Mouse (Mus musculus) intestine, embryonic 14.5 days (tissue): ENCODE measurements around the gene Hipk2. TPM values are rescaled to one million over a fixed set of nuclear protein-coding genes. Genes with fewer than 3 reads are reported as not detected.

Experiments used
- ATAC-seq: fragments of 200-750 bp; cut with Nextera tagmentation; replicated peaks from 2 replicates; pipeline ENCODE4 v1.8.0; 2017; ENCODE audit warnings: low read depth, moderate number of reproducible peaks, moderate TSS enrichment, moderate library complexity; ENCODE audit not compliant: low FRiP score, low TSS enrichment
- DNase-seq: peaks from one replicate; pipeline ENCODE4 v3.0.0-alpha.2; 2018; ENCODE audit warnings: low spot score
- H3K27ac ChIP-seq: fragments of 300-500 bp; sonication (generic); 2 replicates; pipeline ENCODE4 v1.5.1; 2014; ENCODE audit warnings: low read depth, mild to moderate bottlenecking, control low read depth
- H3K27me3 ChIP-seq: fragments of 300-500 bp; sonication (generic); replicated peaks from 2 replicates; pipeline ENCODE4 v1.6.1; 2014; ENCODE audit warnings: low read length, control low read depth; ENCODE audit not compliant: control insufficient read depth, insufficient read depth
- H3K36me3 ChIP-seq: fragments of 300-500 bp; sonication (generic); 2 replicates; pipeline ENCODE4 v1.6.1; 2014; ENCODE audit warnings: low read length, control low read depth; ENCODE audit not compliant: control insufficient read depth, insufficient read depth
- H3K4me1 ChIP-seq: fragments of 300-500 bp; sonication (generic); replicated peaks from 2 replicates; pipeline ENCODE4 v1.6.1; 2014; ENCODE audit warnings: low read length, control low read depth, mixed read lengths; ENCODE audit not compliant: control insufficient read depth, insufficient read depth
- H3K4me2 ChIP-seq: fragments of 300-500 bp; sonication (generic); 2 replicates; pipeline ENCODE4 v1.6.1; 2014; ENCODE audit warnings: low read length
- H3K4me3 ChIP-seq: fragments of 300-500 bp; sonication (generic); 2 replicates; pipeline ENCODE4 v1.5.1; 2014; ENCODE audit warnings: low read depth, low read length, control low read depth, mixed read lengths
- H3K9ac ChIP-seq: fragments of 300-500 bp; sonication (generic); 2 replicates; pipeline ENCODE4 v1.6.1; 2014; ENCODE audit warnings: mild to moderate bottlenecking, low read length
- H3K9me3 ChIP-seq: fragments of 300-500 bp; sonication (generic); 2 replicates; pipeline ENCODE4 v1.6.1; 2016; ENCODE audit warnings: low read length, control low read depth; ENCODE audit not compliant: control insufficient read depth
- WGBS: fragments of 180-500 bp; shearing (Covaris S2); extraction: QIAGEN DNeasy Blood & Tissue Kit; methylation state at CpG from one replicate; pipeline ENCODE4 v1.1.7; 2014; 5-methylcytosine and 5-hydroxymethylcytosine counted together
- polyA plus RNA-seq: library from polyadenylated mRNA; unstranded; fragments of >200 nt; fragmentation: Nextera tagmentation; extraction: Ambion mirVana; gene quantifications from 2 replicates; pipeline ENCODE4 v1.2.1, GENCODE M21; 2014

The Hipk2 gene
- polyA plus RNA-seq, 1 experiment from 2014 or later: 27.9 TPM

DNA sequence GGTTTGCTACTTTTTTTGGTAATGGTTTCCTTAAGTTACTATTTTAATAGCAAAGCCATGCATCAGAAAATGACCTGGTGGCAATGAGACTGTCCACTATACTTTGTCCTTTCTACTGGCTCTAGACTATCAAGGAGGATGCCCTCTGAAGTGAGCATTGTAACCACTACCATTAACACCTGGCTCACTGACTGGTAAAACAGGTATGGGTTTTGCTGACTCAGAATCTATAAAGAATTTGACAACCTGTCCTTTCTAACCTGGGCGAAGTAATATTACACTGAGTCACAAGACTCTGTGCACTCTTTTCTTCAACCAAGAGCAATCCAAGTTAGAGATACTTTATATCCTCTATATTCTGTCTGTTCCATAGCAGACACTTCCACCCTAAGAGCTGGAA, 7.0 kb downstream of the Hipk2 start:
- H3K9me3 ChIP-seq: no peaks in the 10 kb centered on the region
- peaks cover 11% of the 10 kb centered on the region; the same call in 1 of the 2 replicates for H3K36me3 ChIP-seq
- no peak overlapping the region for H3K9ac ChIP-seq
- H3K4me2 ChIP-seq: no peak overlapping the region
- peak; percentile 15 for DNase-seq
- H3K27me3 ChIP-seq: no peaks in the 10 kb centered on the region
- H3K27ac ChIP-seq: no peak overlapping the region
- no peak overlapping the region for H3K4me3 ChIP-seq
- 84% methylated on average over 1 of the region's 1 CpGs for WGBS
- no peak for ATAC-seq
- H3K4me1 ChIP-seq: peaks cover 39% of the 10 kb centered on the region

DNA sequence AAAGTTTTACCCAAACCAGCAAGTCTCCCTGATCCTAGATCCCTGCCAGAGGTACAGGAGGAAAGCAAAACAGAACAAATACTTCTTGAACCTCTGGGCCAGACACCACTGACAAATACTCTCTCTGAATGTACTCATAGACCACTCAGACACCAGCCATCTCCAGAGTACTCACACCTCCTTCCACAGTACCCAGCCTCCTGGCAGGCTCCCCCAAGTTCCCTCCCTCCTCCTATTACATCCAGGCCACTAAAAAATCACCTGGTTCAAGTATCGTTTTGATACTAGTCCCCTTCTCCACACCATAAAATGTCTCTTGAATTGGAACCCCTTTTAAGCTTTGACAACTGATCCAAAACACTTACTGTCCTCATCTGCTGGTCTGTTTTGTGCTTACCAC, 8.7 kb downstream of the Hipk2 start:
- no peak overlapping the region for H3K4me2 ChIP-seq
- WGBS: 43% methylated on average over 1 of the region's 1 CpGs
- DNase-seq: peak; percentile 32
- no peak overlapping the region for H3K4me3 ChIP-seq
- no peaks in the 10 kb centered on the region for H3K9me3 ChIP-seq
- no peak overlapping the region for H3K9ac ChIP-seq
- peaks cover 11% of the 10 kb centered on the region; the same call in 1 of the 2 replicates for H3K36me3 ChIP-seq
- H3K4me1 ChIP-seq: peaks cover 26% of the 10 kb centered on the region
- H3K27me3 ChIP-seq: no peaks in the 10 kb centered on the region
- ATAC-seq: no peak
- no peak overlapping the region for H3K27ac ChIP-seq

DNA sequence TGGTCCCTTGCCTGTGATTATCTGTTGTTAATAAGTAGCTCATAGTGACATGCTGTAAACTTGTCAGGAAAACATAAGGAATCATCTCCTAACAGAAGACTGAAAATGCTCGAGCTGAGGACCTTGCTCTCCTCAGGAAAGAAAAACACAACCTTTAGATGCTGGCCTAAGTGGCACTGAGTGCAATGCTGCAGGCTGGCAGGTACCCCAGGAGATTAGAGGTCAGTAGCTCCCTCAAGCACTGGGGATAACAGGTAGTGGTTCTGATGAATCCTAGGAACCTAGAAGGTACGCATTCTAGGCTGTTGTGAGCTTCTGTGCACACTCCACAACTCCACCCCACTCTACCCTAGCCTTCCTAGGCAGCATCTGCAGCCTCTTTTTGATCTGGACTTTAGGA, 9.2 kb downstream of the Hipk2 start:
- ATAC-seq (no peak), DNase-seq (no peak)
- H3K36me3 ChIP-seq: peaks cover 10% of the 10 kb centered on the region; the same call in 1 of the 2 replicates
- no peaks in the 10 kb centered on the region for H3K27me3 ChIP-seq
- no peak overlapping the region for H3K9ac ChIP-seq
- H3K4me2 ChIP-seq: no peak overlapping the region
- H3K4me1 ChIP-seq: peaks cover 22% of the 10 kb centered on the region
- 54% methylated on average over 2 of the region's 2 CpGs for WGBS
- H3K9me3 ChIP-seq: no peaks in the 10 kb centered on the region
- H3K4me3 ChIP-seq: no peak overlapping the region
- no peak overlapping the region for H3K27ac ChIP-seq

- H3K27ac ChIP-seq: no peak overlapping the region
- H3K4me1 ChIP-seq: peaks cover 18% of the 10 kb centered on the region
- H3K4me2 ChIP-seq: no peak overlapping the region
- H3K4me3 ChIP-seq: no peak overlapping the region
- H3K36me3 ChIP-seq: peaks cover 6% of the 10 kb centered on the region; the same call in 1 of the 2 replicates
- DNase-seq (no peak), ATAC-seq (no peak)
- 90% methylated on average over 1 of the region's 1 CpGs for WGBS
- no peaks in the 10 kb centered on the region for H3K9me3 ChIP-seq
- H3K9ac ChIP-seq: no peak overlapping the region
- no peaks in the 10 kb centered on the region for H3K27me3 ChIP-seq
These were observed 9.6 kb downstream of the Hipk2 start for GRCm38 (mm10) chr6:38866357-38866756.

DNA sequence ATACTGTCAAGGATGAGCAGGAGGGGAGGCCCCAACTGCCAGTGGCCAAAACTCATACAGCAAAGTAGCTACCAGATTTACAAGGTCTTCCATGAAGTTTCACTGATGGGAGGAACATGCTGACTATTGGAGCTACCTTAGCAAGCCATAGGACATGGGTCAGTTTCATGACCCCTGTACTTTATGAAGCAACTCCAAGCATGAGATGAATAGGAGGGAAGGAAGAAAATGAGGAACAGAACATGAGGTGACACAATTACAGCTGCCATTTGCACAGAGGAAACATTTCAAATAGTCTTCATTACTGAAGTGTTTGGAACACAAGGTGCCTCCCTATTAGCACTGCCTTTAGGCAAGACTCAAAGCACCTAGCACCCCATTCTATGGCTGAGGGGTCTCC, 10.2 kb downstream of the Hipk2 start:
- DNase-seq (no peak), ATAC-seq (no peak)
- H3K4me3 ChIP-seq: no peak overlapping the region
- no peak overlapping the region for H3K9ac ChIP-seq
- H3K36me3 ChIP-seq: peaks cover 6% of the 10 kb centered on the region; the same call in 1 of the 2 replicates
- H3K27ac ChIP-seq: no peak overlapping the region
- H3K4me1 ChIP-seq: peaks cover 16% of the 10 kb centered on the region
- H3K9me3 ChIP-seq: no peaks in the 10 kb centered on the region
- no peak overlapping the region for H3K4me2 ChIP-seq
- no peaks in the 10 kb centered on the region for H3K27me3 ChIP-seq

DNA sequence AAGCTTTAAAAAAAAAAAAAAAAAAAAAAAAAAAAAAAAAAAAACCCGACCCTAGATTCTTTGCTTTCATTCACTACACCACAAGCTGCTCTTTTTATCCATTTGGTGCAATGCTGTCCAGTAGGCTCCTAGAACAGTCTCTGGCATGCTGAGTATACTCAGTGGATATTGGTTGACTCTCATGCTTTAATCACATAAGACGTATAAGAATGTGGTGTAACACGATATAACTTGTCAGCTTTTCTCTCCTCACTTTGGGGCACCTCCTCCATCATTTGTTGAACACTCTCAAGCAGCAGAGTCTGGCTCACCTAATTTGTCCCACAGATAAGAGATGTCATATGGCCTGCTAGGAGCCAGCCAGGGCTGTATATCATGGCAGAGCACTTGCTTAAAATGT, 12.4 kb downstream of the Hipk2 start:
- Histone ChIP-seq H3K4me2 (no peak overlapping the region), H3K36me3 (no peaks in the 10 kb centered on the region), H3K27me3 (no peaks in the 10 kb centered on the region), H3K27ac (no peak overlapping the region), H3K4me3 (no peak overlapping the region), H3K4me1 (peaks cover 7% of the 10 kb centered on the region), H3K9me3 (no peaks in the 10 kb centered on the region), H3K9ac (no peak overlapping the region)
- ATAC-seq (no peak), DNase-seq (peak; percentile 49)
- WGBS: 45% methylated on average over 3 of the region's 3 CpGs

GRCm38 (mm10) chr6:38860301-38860700, 15.7 kb downstream of the Hipk2 start:
- ATAC-seq (no peak), DNase-seq (no peak)
- Histone ChIP-seq H3K4me1 (peaks cover under 1% of the 10 kb centered on the region; the same call in 1 of the 2 replicates), H3K27me3 (no peaks in the 10 kb centered on the region), H3K4me2 (no peak overlapping the region), H3K9ac (no peak overlapping the region), H3K36me3 (no peaks in the 10 kb centered on the region), H3K9me3 (no peaks in the 10 kb centered on the region), H3K4me3 (no peak overlapping the region), H3K27ac (no peak overlapping the region)
- WGBS: 92% methylated on average over 2 of the region's 2 CpGs

GRCm38 (mm10) chr6:38859819-38860218, 16.1 kb downstream of the Hipk2 start:
- no peaks in the 10 kb centered on the region for H3K36me3 ChIP-seq
- H3K4me1 ChIP-seq: no peaks in the 10 kb centered on the region
- DNase-seq (no peak), ATAC-seq (no peak)
- no peak overlapping the region for H3K9ac ChIP-seq
- H3K4me2 ChIP-seq: no peak overlapping the region
- WGBS: 88% methylated on average over 1 of the region's 1 CpGs
- no peak overlapping the region for H3K27ac ChIP-seq
- H3K9me3 ChIP-seq: no peaks in the 10 kb centered on the region
- H3K27me3 ChIP-seq: no peaks in the 10 kb centered on the region
- H3K4me3 ChIP-seq: no peak overlapping the region

DNA sequence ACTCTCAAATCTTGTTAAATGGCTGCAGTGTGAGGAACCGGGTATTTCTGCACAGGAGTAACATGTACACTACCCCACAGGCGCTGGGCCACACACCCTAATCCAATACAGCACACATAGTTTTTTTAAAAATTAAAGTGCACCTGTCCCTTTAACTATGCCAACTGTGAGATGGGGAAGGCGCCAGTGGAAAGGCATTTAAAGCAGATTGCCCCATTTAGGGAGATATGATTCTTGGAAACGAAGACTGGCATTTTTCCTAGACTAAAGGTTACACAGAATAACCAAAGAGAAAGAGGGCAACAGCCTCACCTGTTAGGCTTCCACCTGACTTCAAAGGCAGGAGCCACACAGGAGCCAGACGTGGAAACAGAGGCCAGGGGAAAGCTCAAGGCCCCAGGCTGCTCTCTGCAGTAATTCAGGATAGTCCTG, 22.4 kb downstream of the Hipk2 start:
- no peak overlapping the region for H3K27ac ChIP-seq
- no peak for ATAC-seq
- no peak overlapping the region for H3K4me3 ChIP-seq
- WGBS: 68% methylated on average over 5 of the region's 5 CpGs
- H3K4me1 ChIP-seq: peaks cover 18% of the 10 kb centered on the region
- DNase-seq: no peak
- H3K9ac ChIP-seq: no peak overlapping the region
- H3K9me3 ChIP-seq: no peaks in the 10 kb centered on the region
- H3K4me2 ChIP-seq: no peak overlapping the region
- H3K36me3 ChIP-seq: no peaks in the 10 kb centered on the region
- no peaks in the 10 kb centered on the region for H3K27me3 ChIP-seq
